Mouse (Mus musculus): ENCODE measurements around the gene Cdkal1. TPM values are rescaled to one million over a fixed set of nuclear protein-coding genes. Genes with fewer than 3 reads are reported as not detected.

Gene Cdkal1
- total RNA-seq, 2 experiments from 2014 or later = 25.0 to 28.2 TPM

- DNase-seq = no peak
- intact Hi-C loops (cut with DNase I; ENCODE audit: low total_unique reads) = no loop called here
Observed at GRCm38 (mm10) chr13:29351023-29351684, 504.3 kb downstream of the Cdkal1 start.

GRCm38 (mm10) chr13:29350004-29350403, 505.5 kb downstream of the Cdkal1 start:
- DNase-seq = no peak
- intact Hi-C loops (cut with DNase I; ENCODE audit: low total_unique reads) = no loop called here

- no peak for DNase-seq
- intact Hi-C loops (cut with DNase I; ENCODE audit: low total_unique reads) = no loop called here
Observed at GRCm38 (mm10) chr13:29349386-29349961, 506.0 kb downstream of the Cdkal1 start.

GRCm38 (mm10) chr13:29348331-29348730, 507.1 kb downstream of the Cdkal1 start:
- DNase-seq = no peak
- intact Hi-C loops (cut with DNase I; ENCODE audit: low total_unique reads) = no loop called here

GRCm38 (mm10) chr13:29332640-29333412, 522.6 kb downstream of the Cdkal1 start:
- intact Hi-C loops (cut with DNase I; ENCODE audit: low total_unique reads) = no loop called here
- DNase-seq = no peak

GRCm38 (mm10) chr13:29325946-29326345, 529.5 kb downstream of the Cdkal1 start:
- DNase-seq = no peak
- intact Hi-C loops (cut with DNase I; ENCODE audit: low total_unique reads) = no loop called here

GRCm38 (mm10) chr13:29320421-29320820, 535.1 kb downstream of the Cdkal1 start:
- intact Hi-C loops (cut with DNase I; ENCODE audit: low total_unique reads) = no loop called here
- no peak for DNase-seq

- intact Hi-C loops (cut with DNase I; ENCODE audit: low total_unique reads) = no loop called here
- no peak for DNase-seq
Observed at GRCm38 (mm10) chr13:29317703-29318102, 537.8 kb downstream of the Cdkal1 start.

GRCm38 (mm10) chr13:29316271-29316670, 539.2 kb downstream of the Cdkal1 start:
- intact Hi-C loops (cut with DNase I; ENCODE audit: low total_unique reads) = no loop called here

GRCm38 (mm10) chr13:29312026-29312425, 543.4 kb downstream of the Cdkal1 start:
- no peak for DNase-seq

More at GRCm38 (mm10) chr13:29316271-29316670, 539.2 kb downstream of the Cdkal1 start:
- no peak for DNase-seq

GRCm38 (mm10) chr13:29307420-29307819, 548.1 kb downstream of the Cdkal1 start:
- intact Hi-C loops (cut with DNase I; ENCODE audit: low total_unique reads) = no loop called here
- no peak for DNase-seq

More at GRCm38 (mm10) chr13:29312026-29312425, 543.4 kb downstream of the Cdkal1 start:
- intact Hi-C loops (cut with DNase I; ENCODE audit: low total_unique reads) = no loop called here

- intact Hi-C loops (cut with DNase I; ENCODE audit: low total_unique reads) = no loop called here
- DNase-seq = no peak
Observed at GRCm38 (mm10) chr13:29292608-29293240, 562.8 kb downstream of the Cdkal1 start.

- DNase-seq = peak; percentile 53
- intact Hi-C loops (cut with DNase I; ENCODE audit: low total_unique reads) = no loop called here
Observed at GRCm38 (mm10) chr13:29290569-29290968, 564.9 kb downstream of the Cdkal1 start.

- intact Hi-C loops (cut with DNase I; ENCODE audit: low total_unique reads) = no loop called here
- no peak for DNase-seq
Observed at GRCm38 (mm10) chr13:29285058-29285457, 570.4 kb downstream of the Cdkal1 start.

GRCm38 (mm10) chr13:29281556-29281955, 573.9 kb downstream of the Cdkal1 start:
- DNase-seq = no peak
- intact Hi-C loops (cut with DNase I; ENCODE audit: low total_unique reads) = no loop called here

GRCm38 (mm10) chr13:29278156-29278555, 577.3 kb downstream of the Cdkal1 start:
- no peak for DNase-seq
- intact Hi-C loops (cut with DNase I; ENCODE audit: low total_unique reads) = no loop called here

GRCm38 (mm10) chr13:29274296-29274695, 581.2 kb downstream of the Cdkal1 start:
- intact Hi-C loops (cut with DNase I; ENCODE audit: low total_unique reads) = no loop called here
- no peak for DNase-seq

GRCm38 (mm10) chr13:29273693-29274221, 581.7 kb downstream of the Cdkal1 start:
- intact Hi-C loops (cut with DNase I; ENCODE audit: low total_unique reads) = no loop called here
- DNase-seq = no peak

GRCm38 (mm10) chr13:29271451-29271850, 584.0 kb downstream of the Cdkal1 start:
- DNase-seq = no peak
- intact Hi-C loops (cut with DNase I; ENCODE audit: low total_unique reads) = no loop called here

All from gastrocnemius, postnatal 14 days (tissue).